Mouse (Mus musculus) layer of hippocampus, adult 8-10 months (tissue): ENCODE measurements at regions not wholly inside any gene's neighbourhood (a gene's known extent, or its start where the extent isn't known, plus 50 kb on each side); places are given as distances from the start of the nearest gene placed in this dataset.

Experiments used
- DNase-seq, 2 experiments: peaks; one replicate each; pipeline ENCODE4 v3.0.0; 2022; ENCODE audit warnings: low spot score in 2 of 2

DNA sequence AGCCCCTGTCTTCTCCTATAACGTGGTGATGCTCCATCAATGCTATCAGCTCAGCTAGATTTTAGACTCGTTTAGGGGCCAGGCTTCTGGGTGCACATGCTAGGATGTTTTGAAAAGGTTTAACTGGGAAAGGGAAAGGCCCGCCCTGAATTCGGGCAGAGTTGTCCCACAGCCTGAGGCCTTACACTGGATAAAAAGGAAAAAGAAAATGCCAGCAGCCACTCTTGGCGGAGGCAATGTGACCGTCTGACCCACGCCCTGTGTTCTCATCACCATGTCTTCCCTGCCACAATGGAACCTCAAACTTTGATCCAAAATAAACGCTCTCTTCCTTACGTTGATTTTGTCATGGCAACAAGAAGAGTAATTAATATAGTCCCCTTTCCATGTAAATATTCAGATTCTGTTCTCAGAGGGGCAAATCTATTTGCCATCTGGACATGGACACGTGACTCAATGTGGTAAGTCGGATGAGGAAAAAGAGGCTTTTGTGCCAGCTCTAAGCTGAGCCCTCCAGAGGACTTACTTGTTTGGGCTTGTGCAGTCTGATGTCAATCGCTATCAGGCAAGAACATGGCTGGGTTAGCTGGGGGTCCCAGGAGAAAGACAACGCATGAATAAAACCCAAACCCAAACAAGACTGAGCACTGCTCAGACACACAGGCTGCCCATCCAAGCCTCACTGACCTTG lies 253.4 kb upstream of the Hnrnpa3 start:
- no peak for DNase-seq

DNA sequence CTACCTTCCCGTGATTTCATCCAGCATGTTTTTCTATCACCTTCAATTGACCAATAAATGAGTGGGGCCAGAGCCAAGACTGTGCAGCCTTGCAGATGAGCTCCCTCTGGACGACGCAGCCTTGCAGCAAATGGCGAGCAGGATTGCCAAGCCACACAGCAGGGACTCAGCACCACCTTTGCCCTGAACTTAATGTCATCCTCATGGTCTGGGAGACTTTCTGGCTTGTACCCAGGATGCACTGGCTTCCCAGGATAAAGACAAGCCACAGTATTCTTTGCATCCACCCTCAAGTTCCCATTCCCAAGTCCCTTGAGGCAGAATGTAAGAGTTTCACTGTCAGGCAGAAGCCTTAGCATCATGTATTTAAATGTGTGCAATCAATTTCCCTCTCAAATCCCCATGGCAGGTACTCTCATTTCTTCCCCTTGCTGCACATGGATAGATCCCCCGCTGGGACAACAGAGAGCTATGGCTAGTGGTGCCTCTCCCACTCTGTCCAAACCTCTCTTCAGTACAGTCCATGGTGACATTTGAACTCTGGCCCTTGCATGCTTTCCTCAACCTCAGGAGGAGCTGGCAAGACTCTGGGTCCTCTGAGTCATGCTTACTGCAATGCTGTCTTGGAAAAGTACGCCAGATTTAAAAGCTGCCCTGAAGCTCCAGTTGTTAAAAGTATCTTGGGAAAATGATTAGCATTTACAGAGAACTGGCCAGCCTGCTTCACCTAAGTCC lies 252.2 kb upstream of the Hnrnpa3 start:
- DNase-seq: no peak

DNA sequence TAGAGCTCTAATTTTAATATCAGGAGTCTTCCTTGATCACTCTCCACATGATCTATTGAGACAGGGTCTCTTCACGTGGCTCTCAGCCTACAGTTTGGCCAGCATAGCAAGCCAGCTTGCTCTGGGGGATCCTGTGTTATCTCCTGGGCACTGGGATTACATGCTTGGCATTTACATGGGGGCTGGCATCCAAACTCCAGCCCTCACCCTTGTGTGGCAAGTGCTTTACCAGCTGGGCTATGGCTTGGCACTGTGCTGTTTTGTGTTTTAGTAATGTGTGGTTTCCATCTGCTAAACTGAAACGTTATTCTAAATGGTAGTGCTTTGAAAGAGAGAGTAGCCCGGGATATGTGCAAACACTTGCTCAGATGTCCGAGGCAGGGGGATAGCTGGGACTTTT lies 251.5 kb upstream of the Hnrnpa3 start:
- DNase-seq: peak; percentile 43 to 53

DNA sequence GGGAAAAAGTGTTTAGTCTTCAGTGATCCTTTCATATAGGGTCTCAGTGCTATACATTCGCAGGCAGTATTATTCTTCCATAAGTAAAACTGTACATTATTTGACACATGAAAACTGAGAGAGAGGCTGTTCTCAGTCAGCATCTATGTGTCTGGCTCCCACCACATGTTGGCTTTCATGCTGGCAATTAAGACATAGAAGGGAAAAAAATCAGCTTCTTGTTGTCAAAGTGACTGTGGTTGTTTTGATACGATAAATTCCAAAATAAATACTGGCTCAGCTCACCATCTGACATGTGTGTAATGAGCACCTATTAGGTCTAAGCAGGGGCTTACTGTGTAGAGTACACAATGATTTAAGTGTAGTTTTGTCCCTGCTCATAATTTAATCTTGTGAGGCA lies 251.0 kb upstream of the Hnrnpa3 start:
- no peak for DNase-seq

DNA sequence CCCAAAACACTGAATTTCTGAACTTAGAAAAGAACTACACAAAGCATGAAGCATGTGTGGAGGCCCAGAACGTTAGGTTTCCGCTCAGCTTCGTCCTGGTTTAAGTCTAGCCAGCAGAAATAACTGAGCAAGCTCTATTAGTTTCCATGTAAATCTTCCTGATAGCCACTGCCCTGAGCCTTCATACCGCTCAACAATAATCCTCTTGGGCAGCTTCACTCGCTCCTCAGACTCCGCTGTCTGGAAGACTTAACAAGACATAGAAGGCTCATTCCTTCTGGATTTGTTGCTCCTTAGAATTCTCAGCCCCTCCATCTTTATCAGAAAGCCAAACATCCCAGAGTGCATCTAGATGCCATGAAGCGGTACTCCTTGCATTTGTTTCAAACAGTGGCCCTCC lies 249.3 kb upstream of the Hnrnpa3 start:
- DNase-seq: no peak

DNA sequence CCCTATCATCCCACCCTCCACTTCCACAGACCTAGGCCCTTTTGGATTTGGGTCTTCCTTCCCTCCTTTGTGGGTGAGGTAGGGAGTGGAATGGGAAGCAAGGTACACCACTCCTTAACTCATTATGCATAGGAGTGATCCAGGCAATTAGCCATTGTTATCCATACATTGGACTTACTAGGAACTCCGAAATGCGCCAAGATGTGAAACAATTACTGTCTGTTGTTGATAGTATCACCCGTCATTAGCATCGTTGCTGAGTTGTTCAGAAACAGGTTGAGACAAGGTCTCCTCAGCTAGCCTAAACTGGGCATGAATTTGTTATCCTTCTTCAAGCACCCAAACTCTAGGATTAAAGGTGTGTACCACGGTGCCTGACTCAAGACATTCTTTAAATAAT lies 246.3 kb upstream of the Hnrnpa3 start:
- DNase-seq: no peak

DNA sequence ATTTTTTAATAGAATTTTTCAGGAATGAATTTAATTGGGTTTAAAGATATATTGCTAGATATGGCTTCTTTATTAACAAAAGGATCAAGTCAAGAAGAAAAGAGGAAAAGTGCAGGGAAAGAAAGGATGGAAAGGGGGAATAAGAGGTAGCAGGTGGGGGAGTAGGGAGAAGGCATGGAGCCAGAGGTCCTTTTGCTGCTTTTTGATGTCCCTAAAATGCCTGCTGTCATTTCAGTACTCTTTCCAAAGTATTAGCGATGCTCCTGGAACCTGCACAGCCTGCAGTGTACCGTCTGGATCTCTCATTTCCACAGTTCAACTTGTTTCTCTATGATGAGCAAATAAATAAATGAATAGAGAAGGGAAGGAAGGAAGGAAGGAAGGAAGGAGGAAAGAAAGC lies 240.4 kb upstream of the Hnrnpa3 start:
- DNase-seq: no peak

DNA sequence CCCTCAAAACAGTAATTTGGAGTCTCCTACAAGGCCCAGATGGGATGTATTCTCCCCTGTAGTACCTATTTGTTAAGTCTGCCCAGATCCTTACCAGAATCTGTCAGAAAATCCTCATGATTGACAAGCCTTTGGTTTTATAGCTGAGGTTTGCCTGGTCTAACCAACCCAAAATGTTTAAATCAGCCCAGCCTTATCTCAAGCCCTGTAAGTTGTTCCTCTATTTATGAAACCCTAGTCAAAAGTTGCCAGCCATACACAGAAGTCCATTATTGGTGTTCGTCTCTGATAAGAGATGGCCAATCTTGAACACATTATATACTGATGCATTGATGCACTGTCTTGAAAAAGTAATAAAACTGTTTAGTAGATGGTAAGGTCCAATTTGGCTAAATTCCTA lies 239.9 kb upstream of the Hnrnpa3 start:
- no peak for DNase-seq

DNA sequence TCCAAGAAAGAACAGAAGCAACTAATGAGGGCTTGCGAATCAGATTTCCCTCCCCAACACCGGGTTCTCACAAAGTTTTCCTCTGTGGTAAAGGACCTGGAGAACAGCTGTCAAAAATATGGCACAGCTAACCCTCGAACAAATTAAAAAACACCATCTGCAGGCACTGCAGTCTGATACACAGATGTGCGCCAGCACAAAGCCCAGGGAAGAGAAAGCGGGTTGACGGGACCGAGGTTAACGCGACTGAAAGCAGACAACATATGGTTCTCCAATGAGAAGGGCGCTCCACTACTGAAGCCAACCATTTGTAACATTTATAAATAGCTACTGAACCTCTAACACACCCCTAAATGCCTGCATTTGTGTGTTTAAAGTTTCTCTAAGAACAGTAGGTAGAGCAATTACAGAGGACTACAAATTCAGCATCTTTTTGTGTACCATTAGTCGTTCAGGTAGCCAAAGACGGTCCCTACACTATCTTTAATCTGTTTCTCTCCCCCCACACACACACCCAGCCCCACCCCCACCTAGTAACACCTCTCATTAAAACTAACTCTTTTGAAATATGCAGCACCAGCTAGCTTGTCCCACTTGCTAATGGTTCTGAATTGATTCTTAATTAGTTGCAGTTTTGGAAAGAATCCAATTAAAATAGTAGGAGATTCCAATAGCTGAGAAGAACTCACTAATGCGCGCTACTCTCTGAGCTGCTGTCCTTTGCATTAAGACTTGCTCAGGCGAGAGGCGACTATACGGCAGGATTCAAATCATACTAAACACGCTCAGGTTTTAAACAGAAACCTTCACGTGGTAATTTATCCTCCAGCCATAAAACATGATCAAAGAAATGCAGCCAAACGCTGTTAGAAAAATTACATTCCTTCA lies 236.0 kb upstream of the Hnrnpa3 start:
- no peak for DNase-seq

DNA sequence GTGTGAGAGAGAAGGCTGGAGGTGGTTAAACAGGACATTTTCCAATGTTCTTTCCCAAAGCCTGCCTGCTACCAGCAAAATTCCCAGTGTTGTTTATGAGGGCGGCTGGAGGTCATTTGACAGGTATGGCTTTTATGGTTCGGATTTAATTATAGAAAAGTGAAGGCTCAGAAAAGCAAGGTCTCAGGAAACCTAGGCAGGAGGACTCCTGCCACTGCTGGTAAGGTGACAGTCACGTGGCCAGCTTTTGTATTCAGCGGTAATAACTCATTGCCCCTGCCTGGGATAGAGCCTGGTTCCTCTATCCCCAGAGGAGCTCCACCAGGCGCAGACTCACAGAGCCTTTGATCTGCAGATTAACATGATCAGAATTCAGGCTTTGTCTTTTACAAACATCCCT lies 235.2 kb upstream of the Hnrnpa3 start:
- no peak for DNase-seq

DNA sequence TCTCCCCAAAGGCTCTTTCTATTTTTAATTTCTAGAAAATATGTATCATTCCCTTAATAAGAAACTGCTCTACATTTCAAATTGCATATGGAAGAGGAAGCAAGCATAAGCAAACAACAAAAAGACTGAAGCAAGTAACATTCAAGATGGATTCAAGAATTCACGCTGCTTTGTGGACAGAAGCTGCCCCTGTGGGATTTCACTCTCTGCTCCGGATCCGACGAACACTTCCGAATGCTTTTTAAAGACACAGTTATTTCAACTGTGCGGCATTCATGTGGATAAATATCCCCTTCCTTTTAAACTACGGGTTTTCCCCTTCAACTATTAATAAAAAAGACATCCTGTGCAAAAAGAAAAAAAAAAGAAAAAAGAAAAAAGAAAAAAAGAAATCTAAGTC lies 234.7 kb upstream of the Hnrnpa3 start:
- no peak for DNase-seq

DNA sequence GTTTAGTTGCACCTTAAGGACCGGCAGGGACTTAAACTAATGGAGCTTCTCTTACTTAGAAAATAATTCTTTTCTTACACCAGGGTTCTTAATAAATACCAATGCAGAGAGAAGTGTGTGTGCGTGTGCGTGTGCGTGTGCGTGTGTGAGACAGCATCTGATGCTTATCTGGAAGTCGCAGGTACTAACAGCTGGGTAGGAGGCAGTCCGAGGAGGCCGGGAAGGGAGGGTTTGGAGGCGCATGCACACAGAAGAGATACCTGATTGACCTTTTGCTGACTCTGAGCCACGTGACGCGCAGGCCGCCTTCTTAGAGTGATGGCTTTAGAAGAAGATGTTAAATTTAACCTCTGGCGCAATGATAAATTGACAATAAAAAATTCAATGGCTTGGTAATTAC lies 234.2 kb upstream of the Hnrnpa3 start:
- DNase-seq: no peak

DNA sequence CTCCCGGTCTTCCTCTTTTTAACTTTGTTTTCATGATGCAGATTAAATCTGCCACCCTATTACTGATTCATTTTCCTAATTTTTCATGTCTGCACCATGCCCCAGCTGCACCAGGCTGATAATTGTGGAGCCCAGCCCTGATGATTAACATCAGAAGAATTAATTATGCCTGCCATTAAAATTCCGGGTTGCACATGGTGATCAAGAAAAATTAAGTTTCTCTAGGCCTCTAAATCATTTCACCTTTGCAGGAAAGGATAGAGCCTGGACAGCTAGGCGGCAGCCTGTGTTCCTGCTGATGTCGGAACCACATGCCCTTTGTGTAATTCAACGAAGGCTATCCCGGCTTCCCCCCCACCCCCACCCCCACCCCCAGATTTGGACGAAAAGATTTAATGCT lies 233.7 kb upstream of the Hnrnpa3 start:
- DNase-seq: no peak

DNA sequence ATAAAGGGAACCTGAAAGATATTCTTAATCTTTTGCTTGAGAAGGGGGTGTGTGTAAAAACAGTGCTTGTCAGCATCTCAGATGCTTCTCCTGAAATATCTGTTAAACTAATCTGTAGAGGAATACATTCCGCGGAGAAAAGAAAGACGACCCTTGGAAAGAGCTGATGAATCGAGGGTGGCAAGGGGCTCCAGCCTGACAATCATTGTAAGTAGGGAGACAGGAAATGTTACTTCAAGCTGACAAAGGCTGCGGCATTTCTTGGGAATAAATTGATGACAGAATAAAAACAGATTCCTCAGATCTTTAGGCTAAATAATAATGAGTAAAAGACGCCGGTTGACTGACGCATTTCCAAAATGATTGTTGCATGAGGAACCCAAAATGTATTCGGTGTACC lies 233.3 kb upstream of the Hnrnpa3 start:
- no peak for DNase-seq

DNA sequence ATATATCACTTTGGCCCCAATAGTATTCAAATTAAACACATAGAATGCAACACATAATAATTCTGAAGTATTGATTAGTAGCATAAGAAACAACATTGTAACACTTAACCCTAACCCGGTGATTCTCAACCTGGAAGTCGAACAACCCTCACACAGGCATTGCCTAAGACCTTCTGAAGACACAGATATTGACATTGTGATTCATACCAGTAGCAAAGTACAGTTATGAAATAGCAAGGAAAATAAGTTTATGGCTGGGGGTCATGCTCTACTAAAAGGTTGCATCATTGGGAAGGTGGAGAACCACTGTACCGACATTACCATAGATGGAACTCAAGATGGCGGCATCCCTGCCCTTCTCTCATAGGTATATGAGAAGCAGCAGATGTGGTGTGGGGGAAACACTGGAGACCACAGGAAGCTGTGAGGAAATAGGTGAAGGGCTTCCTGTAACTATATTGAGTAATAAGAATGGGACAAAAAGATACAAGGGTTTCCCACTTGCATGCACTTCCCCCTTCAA lies 231.1 kb upstream of the Hnrnpa3 start:
- DNase-seq: no peak

DNA sequence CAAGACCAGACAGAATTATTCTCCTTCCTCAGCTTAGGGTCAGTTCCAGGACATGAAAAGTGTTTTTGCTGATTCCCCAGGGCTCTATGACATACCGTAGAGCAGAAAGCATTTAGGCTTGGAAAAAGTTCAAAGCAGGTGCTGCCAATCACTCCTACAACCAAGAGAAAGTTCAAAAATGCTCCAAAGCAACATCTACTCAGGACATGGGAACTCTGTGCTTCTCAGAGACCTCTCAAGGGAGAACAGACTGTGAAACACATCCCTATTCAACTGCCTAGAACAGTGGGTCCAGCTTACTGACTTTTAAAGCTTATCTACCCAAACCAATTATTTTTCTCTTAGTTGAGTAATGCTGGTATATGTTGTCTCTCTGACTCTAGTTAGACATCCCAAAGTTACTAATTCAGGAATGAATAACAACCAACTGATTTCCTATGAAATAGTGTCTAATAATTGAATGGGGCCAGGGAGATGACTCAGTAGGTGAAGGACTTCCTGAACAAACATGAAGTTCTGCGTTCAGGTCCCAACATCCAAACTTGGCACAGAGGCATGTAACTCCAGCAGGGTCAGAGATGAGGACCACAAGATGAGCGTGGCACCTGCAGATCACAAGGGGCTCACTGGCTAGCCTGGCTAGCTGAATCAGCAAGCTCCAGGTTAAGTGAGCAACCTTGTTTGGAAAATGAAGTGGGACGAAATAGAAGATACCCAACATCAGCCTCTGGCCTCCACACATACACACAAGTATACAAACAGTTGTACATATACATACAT lies 228.7 kb upstream of the Hnrnpa3 start:
- no peak for DNase-seq

DNA sequence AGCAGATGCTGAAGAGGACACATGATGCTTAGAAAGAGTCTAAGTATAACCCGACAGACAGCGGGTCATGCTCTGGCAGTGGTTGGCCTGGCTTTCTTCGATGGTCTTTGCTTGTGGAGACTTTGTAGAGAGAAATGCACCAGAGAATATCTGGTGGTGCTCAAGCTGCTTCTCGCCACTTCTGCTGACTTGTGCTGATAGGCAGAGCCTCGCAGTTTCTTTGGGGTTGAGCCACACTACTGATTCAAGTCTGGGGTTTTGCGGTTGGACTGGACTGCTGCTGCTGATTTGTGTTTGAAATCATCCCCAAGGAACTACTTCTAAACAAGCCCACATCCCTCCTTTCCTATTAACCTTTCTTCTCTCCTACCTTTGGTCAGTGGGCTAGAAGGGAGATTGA lies 227.1 kb upstream of the Hnrnpa3 start:
- no peak for DNase-seq

DNA sequence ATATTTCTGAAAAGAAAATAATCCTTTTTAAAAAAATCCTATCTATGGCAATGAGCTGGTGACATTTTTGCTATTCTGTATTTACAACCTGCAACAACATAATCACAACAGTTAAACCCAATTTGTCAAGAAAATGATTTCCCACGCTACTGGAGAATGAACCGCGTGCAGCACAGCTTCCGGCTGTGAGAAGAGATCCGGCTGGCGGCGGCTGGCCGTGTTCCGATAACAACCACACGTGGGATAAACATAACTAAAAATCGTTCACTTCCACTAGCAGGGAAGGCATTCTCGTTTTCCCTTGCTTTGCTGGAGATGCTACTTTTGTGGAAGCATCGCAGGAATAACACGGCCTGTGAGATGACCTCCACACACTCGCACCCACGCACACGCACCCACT lies 224.5 kb upstream of the Hnrnpa3 start:
- no peak for DNase-seq

DNA sequence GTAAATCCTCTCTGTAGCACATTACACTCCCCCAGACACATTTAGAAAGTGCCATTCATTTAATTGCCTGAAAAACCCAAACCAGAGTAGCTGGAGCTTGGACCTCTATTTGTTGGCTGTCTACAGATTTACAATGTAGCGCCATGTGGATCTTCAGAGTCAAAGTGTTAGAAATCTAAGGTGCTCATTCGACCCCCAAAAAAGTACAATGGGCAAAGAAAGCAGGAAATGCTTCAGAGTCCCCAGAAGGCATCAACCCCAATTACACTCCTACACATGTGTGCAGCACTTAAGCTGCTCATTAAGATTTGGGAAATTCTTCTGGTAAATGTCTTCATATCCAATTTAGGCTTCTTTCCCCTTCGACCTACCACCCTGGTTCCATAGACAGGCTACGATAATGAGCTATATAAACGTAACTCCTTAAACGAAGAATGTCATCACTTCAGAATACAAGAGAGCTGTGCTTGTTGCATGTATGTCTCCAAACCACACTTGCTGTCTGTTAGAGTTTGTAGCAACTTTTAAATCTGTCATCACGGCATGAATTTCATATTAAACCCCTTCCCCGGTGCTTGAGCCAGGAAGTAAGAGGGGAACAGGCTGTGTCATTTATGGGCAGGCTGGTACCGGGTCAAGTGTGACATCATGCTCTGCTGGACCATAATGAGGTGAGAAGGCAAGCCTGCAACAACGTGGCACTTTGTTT lies 219.4 kb upstream of the Hnrnpa3 start:
- DNase-seq: no peak

DNA sequence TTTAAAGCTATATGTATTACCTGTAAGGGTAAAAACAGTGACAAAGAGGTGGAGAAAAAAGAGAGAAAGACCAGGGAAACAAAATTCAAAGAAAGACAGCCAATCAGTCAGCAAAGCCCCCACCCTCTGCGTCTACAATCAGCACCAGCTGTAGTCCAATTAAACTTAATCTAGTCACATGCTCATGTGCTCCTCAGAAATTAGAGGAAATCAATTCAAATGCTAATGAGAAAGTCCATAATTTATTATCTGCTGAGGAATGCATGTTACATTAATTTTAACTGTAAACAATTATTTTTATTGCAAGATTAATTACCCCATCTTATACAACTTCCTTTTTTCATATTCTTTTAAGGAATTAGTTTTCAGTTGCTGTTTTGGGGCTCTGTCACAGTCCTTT lies 216.4 kb upstream of the Hnrnpa3 start:
- no peak for DNase-seq

DNA sequence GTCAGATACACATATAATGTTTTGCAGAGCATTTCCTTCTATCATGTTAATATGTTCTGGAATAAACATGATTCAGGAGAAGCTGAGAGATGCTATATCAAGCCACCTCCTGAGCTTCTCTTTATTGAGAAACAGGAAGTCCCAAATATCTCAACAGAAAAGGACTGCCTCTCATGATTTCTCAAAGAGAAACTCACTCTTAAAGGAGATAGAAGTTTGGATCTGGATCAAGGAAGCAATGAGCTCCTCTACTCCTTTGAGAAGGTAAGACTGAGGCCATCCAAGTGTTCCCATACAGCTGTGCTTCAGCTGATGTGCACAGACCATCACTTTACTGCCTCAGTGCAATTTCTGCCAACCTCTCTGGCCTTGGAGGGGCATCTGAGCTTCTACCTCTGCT lies 213.9 kb upstream of the Hnrnpa3 start:
- DNase-seq: no peak
